Mouse (Mus musculus): ENCODE data around the gene Serpinb7. TPM values are rescaled to one million over a fixed set of nuclear protein-coding genes. Genes with fewer than 3 reads are reported as not detected.

Gene Serpinb7
- total RNA-seq, 2 experiments from 2014 or later: not detected

DNA sequence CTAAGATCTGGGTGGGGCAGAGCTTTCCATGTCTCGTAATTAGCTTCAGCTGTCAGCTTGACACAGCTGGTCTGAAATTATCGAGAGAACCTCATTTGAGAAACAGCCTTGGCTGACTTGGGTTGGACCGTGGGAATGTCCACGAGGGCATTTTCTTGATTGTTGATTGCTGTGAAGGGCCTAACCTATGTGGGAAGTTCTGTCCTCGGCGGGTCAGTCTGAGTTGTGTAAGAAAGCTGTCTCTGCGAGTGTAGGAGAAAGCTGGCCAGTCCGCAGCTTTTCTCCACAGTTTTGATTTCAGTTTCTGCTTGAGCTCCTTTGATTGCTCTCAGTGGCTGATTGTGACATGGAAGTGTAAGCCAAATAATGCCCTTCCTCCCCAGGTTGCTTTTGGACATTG lies 90.1 kb downstream of the Serpinb7 start:
- no peak for DNase-seq

GRCm38 (mm10) chr1:107496789-107497188 lies 97.3 kb downstream of the Serpinb7 start:
- no peak for DNase-seq

DNA sequence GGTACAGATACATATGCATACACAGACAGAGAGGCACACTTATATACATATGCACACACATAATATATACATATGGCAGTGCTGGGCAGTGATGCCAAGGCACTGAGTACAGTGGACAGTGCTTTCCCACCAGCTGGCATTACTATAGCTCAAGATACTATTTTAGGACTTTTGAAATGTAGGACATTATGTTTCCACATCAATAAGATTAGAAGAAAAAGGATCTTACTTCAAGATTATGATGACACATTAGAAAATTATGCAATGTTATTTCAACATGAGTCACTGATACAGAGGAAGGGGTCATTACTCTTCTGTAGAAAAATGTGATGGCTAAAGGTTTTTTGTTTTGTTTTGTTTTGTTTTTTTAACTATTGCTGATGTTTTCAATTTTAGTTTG lies 102.6 kb downstream of the Serpinb7 start:
- DNase-seq: no peak

Other genes with a start within 250 kb of the Serpinb7 start
- not detected for gene Serpinb3b, start 121.3 kb upstream of the Serpinb7 start, total RNA-seq (2021)
- gene Serpinb3c, start 121.3 kb upstream of the Serpinb7 start, total RNA-seq (2021): not detected
- gene Serpinb11, start 38.5 kb upstream of the Serpinb7 start, total RNA-seq (2021): not detected
- gene Serpinb2, start 111.8 kb downstream of the Serpinb7 start, total RNA-seq (2021): not detected
- 1 to 10 TPM; 3.4 to 3.5 TPM for gene Serpinb8, start 190.4 kb downstream of the Serpinb7 start, total RNA-seq (2021)